Mouse (Mus musculus) inflammation-experienced regulatory T-cells, adult 16 weeks (primary cell): ENCODE results near the gene Gm27027. TPM values are rescaled to one million over a fixed set of nuclear protein-coding genes. Genes with fewer than 3 reads are reported as not detected.

Experiments used
- polyA plus RNA-seq: library from polyadenylated mRNA; unstranded; fragments of 100-300 nt; shearing (Covaris generic); gene quantifications from one replicate; pipeline ENCODE4 v1.2.1, GENCODE M21; 2017

Gm27027 gene
- polyA plus RNA-seq: not detected

GRCm38 (mm10) chr2:93996254-93996653, at the start of gene Gm27027:
Gm27027 (minus strand) TSS chr2:93996354.

GRCm38 (mm10) chr2:94010335-94011291, 14.5 kb upstream of the Gm27027 start, which contains the start of gene Alkbh3:
Alkbh3 (minus strand) TSS chr2:94010807.

GRCm38 (mm10) chr2:93956908-93957784, 39.0 kb downstream of the Gm27027 start, which contains the start of gene Gm13889:
Gm13889 (minus strand) TSS chr2:93957201.

Other genes starting within 250 kb of the Gm27027 start
- gene Ext2, start 173.8 kb downstream of the Gm27027 start, polyA plus RNA-seq: 44.4 TPM
- gene Accs, start 146.4 kb downstream of the Gm27027 start, polyA plus RNA-seq: 12.6 TPM
- not detected for gene Accsl, start 127.2 kb downstream of the Gm27027 start, polyA plus RNA-seq
- gene Gm13889, start 39.2 kb downstream of the Gm27027 start, polyA plus RNA-seq: not detected
- 79.2 TPM for gene Alkbh3, start 14.5 kb upstream of the Gm27027 start, polyA plus RNA-seq
- gene Hsd17b12, start 161.6 kb upstream of the Gm27027 start, polyA plus RNA-seq: 65.2 TPM